Mouse (Mus musculus) embryonic facial prominence, embryonic 11.5 days (tissue): ENCODE data around the gene Gspt1. TPM values are rescaled to one million over a fixed set of nuclear protein-coding genes. Genes with fewer than 3 reads are reported as not detected.
A peak's percentile ranks its signal among the peaks of the same experiment; 100 is the strongest.

Source experiments
- ATAC-seq: fragments of 200-750 bp; cut with Nextera tagmentation; replicated peaks from 2 replicates; pipeline ENCODE4 v1.8.0; 2017; ENCODE audit warnings: low read depth; ENCODE audit not compliant: insufficient number of reproducible peaks, low FRiP score, low TSS enrichment
- DNase-seq: peaks from one replicate; pipeline ENCODE4 v3.0.0-alpha.2; 2015; ENCODE audit warnings: low spot score
- H3K27ac ChIP-seq: fragments of 300-500 bp; sonication (generic); replicated peaks from 2 replicates; pipeline ENCODE4 v1.5.1; 2014; ENCODE audit warnings: mild to moderate bottlenecking, low read depth, low read length, control low read depth
- H3K27me3 ChIP-seq: fragments of 300-500 bp; sonication (generic); 2 replicates; pipeline ENCODE4 v1.6.1; 2014; ENCODE audit warnings: mild to moderate bottlenecking, low read length, moderate library complexity, mixed read lengths; ENCODE audit not compliant: control insufficient read depth, insufficient read depth
- H3K36me3 ChIP-seq: fragments of 300-500 bp; sonication (generic); replicated peaks from 2 replicates; pipeline ENCODE4 v1.6.1; 2014; ENCODE audit warnings: low read depth, mild to moderate bottlenecking, low read length, moderate library complexity, mixed read lengths; ENCODE audit not compliant: control insufficient read depth, insufficient read depth
- H3K4me1 ChIP-seq: fragments of 300-500 bp; sonication (generic); 2 replicates; pipeline ENCODE4 v1.6.1; 2014; ENCODE audit warnings: low read length, mixed read lengths; ENCODE audit not compliant: control insufficient read depth, insufficient read depth
- H3K4me2 ChIP-seq: fragments of 300-500 bp; sonication (generic); 2 replicates; pipeline ENCODE4 v1.6.1; 2014; ENCODE audit warnings: low read depth, mild to moderate bottlenecking, control low read depth, low read length, moderate library complexity
- H3K4me3 ChIP-seq: fragments of 300-500 bp; sonication (generic); 2 replicates; pipeline ENCODE4 v1.5.1; 2014; ENCODE audit warnings: low read depth, low read length, control low read depth
- H3K9ac ChIP-seq: fragments of 300-500 bp; sonication (generic); replicated peaks from 2 replicates; pipeline ENCODE4 v1.6.1; 2014; ENCODE audit warnings: mild to moderate bottlenecking, control low read depth, low read length
- H3K9me3 ChIP-seq: fragments of 300-500 bp; sonication (generic); replicated peaks from 2 replicates; pipeline ENCODE4 v1.6.1; 2016; ENCODE audit warnings: mild to moderate bottlenecking, low read length, inconsistent platforms, mixed read lengths; ENCODE audit not compliant: control insufficient read depth
- WGBS: fragments of 180-500 bp; shearing (Covaris S2); extraction: QIAGEN DNeasy Blood & Tissue Kit; methylation state at CpG from one replicate; pipeline ENCODE4 v1.1.7; 2014; 5-methylcytosine and 5-hydroxymethylcytosine counted together
- polyA plus RNA-seq: library from polyadenylated mRNA; unstranded; fragments of >200 nt; fragmentation: Nextera tagmentation; extraction: Ambion mirVana; gene quantifications from 2 replicates; pipeline ENCODE4 v1.2.1, GENCODE M21; 2014

The Gspt1 gene
- polyA plus RNA-seq, 1 experiment from 2014 or later = 109 TPM

DNA sequence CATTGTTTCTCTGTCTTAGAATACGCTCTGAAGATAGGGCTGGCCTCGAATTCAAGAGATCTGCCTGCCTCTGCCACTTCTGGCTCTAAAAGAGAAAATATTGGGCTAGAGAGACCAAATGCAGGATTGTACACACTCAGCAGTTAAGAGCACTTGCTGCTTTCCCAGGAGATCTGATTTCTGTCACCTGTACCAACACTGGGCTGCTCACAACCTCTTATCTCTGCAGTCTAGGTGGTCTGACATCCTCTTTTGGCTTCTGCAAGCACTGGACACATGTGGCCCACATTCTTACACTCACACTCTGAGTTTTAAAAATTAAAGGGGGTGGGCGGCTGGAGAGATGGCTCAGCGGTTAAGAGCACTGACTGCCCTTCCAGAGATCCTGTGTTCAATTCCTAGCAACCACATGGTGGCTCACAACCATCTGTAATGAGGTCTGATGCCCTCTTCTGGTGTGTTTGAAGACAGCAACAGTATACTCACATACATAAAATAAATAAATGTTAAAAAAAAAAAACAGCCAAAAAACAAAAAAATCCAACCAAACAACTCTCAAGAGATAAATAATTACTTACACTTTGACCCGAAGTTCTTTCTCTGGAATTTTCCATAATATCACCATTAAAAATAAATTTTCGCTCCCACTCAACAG is 52.3 kb downstream of the Gspt1 start:
- Histone ChIP-seq H3K9ac (peak overlapping the region; percentile 87), H3K4me1 (peaks cover 3% of the 10 kb centered on the region), H3K36me3 (no peaks in the 10 kb centered on the region; the same call in 1 of the 2 replicates), H3K4me2 (peak overlapping the region; percentile 80), H3K27me3 (no peaks in the 10 kb centered on the region), H3K27ac (no peak overlapping the region), H3K9me3 (no peaks in the 10 kb centered on the region), H3K4me3 (peak overlapping the region; percentile 95)
- DNase-seq = no peak
- 67% methylated on average over 6 of the region's 6 CpGs for WGBS
- no peak for ATAC-seq

GRCm38 (mm10) chr16:11200247-11200646 is 53.9 kb downstream of the Gspt1 start:
- WGBS = 90% methylated on average over 3 of the region's 3 CpGs
- DNase-seq (no peak), ATAC-seq (no peak)
- H3K4me1 ChIP-seq = peaks cover 3% of the 10 kb centered on the region
- H3K27ac ChIP-seq = no peak overlapping the region
- no peak overlapping the region for H3K9ac ChIP-seq
- H3K9me3 ChIP-seq = no peaks in the 10 kb centered on the region
- no peaks in the 10 kb centered on the region; the same call in none of the 2 replicates for H3K36me3 ChIP-seq
- no peak overlapping the region for H3K4me3 ChIP-seq
- H3K4me2 ChIP-seq = no peak overlapping the region
- H3K27me3 ChIP-seq = no peaks in the 10 kb centered on the region

DNA sequence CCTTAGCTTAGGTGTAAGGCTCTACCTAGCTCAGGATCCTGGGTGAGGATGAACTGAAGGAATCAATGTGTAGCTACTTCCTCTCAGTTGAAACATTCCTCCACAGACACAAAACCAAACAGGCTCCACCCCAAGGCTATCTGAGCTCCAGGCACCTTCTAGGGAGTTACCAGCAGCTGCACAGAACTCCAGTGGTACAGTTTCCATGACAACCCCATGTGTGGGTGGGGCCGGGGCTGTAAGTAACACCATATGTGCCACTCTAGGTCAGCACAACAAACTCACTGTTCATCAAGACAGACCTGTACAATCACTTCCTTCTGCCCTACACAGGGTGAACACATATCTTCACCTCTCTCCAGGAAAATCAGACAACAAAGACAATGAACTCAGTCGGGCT is 55.7 kb downstream of the Gspt1 start:
- 22% methylated on average over 2 of the region's 2 CpGs for WGBS
- DNase-seq (peak; percentile 88), ATAC-seq (peak; percentile 73)

GRCm38 (mm10) chr16:11197052-11197451 is 57.1 kb downstream of the Gspt1 start:
- no peak overlapping the region for H3K9ac ChIP-seq
- DNase-seq = no peak
- no peaks in the 10 kb centered on the region for H3K9me3 ChIP-seq
- ATAC-seq = no peak
- H3K4me1 ChIP-seq = no peaks in the 10 kb centered on the region
- no peak overlapping the region for H3K4me3 ChIP-seq
- no peaks in the 10 kb centered on the region for H3K27me3 ChIP-seq
- H3K27ac ChIP-seq = no peak overlapping the region
- no peak overlapping the region for H3K4me2 ChIP-seq
- no peaks in the 10 kb centered on the region; the same call in none of the 2 replicates for H3K36me3 ChIP-seq
- 87% methylated on average over 4 of the region's 4 CpGs for WGBS

More for the DNA sequence above, 55.7 kb downstream of the Gspt1 start:
- Histone ChIP-seq H3K27me3 (no peaks in the 10 kb centered on the region), H3K9ac (no peak overlapping the region), H3K27ac (no peak overlapping the region), H3K4me3 (no peak overlapping the region), H3K9me3 (no peaks in the 10 kb centered on the region), H3K4me2 (no peak overlapping the region), H3K36me3 (no peaks in the 10 kb centered on the region; the same call in none of the 2 replicates), H3K4me1 (no peaks in the 10 kb centered on the region)

DNA sequence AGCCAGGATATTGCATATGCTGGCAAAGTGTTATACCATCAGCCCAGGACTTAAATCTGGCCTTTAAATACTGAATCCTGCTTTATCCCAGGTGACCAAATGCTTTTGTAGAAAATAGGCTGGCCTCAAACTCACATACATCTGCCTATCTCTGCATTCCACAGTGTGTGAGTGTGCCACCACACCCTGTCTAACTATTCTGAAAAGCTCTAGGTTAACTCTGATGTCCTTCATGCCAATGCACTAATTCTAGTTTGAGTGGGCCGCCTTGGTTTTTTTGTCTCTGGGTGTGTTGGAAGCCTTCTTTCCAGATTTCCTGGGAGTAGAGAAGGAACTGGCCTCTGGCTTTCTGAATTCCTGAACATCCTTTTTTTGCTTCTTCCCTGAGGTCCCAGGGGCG is 60.9 kb downstream of the Gspt1 start:
- Histone ChIP-seq H3K36me3 (no peaks in the 10 kb centered on the region; the same call in none of the 2 replicates), H3K27ac (no peak overlapping the region), H3K9me3 (no peaks in the 10 kb centered on the region), H3K27me3 (no peaks in the 10 kb centered on the region), H3K4me1 (no peaks in the 10 kb centered on the region), H3K9ac (no peak overlapping the region), H3K4me2 (no peak overlapping the region), H3K4me3 (no peak overlapping the region)
- ATAC-seq (no peak), DNase-seq (no peak)
- WGBS = 95% methylated on average over 2 of the region's 2 CpGs

DNA sequence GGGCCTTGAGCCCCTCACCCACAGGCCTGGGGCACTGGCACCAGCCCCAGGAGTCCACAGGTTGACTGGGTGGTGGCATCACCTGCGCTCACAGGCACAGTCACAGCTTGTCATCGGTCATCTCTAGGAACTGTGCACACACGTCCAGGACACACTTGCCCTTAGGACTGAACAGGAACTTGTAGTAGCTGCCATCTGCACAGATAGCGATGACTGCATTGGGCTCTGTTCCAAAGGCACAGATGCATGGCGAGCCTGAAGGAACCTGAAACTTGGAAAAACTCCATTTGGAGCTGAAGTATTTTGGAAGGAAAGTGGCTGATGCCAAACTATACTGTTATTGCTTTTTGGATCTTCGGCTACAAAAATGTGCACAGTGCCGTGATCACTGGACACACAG is 64.0 kb downstream of the Gspt1 start:
- Histone ChIP-seq H3K27ac (no peak overlapping the region), H3K4me3 (no peak overlapping the region), H3K9ac (no peak overlapping the region), H3K36me3 (no peaks in the 10 kb centered on the region; the same call in 1 of the 2 replicates), H3K4me1 (no peaks in the 10 kb centered on the region), H3K27me3 (no peaks in the 10 kb centered on the region), H3K9me3 (no peaks in the 10 kb centered on the region), H3K4me2 (no peak overlapping the region)
- DNase-seq (no peak), ATAC-seq (no peak)
- WGBS = 92% methylated on average over 7 of the region's 7 CpGs

DNA sequence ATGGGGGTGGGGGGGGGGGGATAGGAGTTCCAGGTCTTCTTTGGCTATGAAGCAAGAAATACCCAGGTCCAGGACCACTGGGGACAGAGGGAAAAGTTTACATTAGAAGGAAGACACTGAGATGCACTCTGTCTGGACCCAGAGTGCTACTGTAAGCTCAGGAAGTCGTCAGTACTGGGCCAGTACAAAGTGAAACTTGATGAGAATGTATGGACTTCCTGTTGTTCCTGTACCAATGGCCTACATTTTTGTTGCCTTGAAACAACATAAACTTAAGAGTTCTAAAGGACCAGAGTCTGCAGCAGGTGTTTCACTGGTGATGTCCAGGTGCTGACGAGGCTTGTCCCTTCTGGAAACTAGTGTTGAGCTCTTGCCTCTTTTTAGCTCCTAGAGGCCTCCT is 76.7 kb downstream of the Gspt1 start:
- H3K27ac ChIP-seq = no peak overlapping the region
- no peaks in the 10 kb centered on the region for H3K27me3 ChIP-seq
- no peaks in the 10 kb centered on the region for H3K36me3 ChIP-seq
- H3K4me2 ChIP-seq = no peak overlapping the region
- no peak overlapping the region for H3K9ac ChIP-seq
- ATAC-seq (no peak), DNase-seq (no peak)
- WGBS = 72% methylated on average over 2 of the region's 2 CpGs
- no peaks in the 10 kb centered on the region for H3K4me1 ChIP-seq
- H3K4me3 ChIP-seq = no peak overlapping the region
- no peaks in the 10 kb centered on the region for H3K9me3 ChIP-seq

DNA sequence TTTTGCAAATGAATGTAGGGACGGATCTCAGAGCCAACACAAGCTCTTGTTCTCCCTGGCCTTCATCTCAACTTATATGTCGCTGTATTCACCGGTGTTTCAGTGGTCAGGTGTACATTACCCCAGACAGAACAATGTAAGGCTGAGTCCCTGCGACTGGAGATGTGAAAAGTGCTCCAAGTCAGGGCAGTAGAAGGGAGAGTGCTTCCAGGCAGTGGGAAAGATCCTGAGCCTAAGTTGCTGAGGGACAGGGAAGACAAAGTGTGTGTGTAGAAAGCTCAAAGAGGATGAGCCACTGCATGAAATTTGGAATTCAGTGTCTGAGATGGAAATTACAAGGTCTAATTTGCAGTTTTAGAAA is 77.3 kb downstream of the Gspt1 start:
- no peaks in the 10 kb centered on the region for H3K27me3 ChIP-seq
- 4% methylated on average over 4 of the region's 4 CpGs for WGBS
- ATAC-seq (no peak), DNase-seq (no peak)
- H3K9ac ChIP-seq = peak overlapping the region; percentile 81
- H3K36me3 ChIP-seq = no peaks in the 10 kb centered on the region
- no peaks in the 10 kb centered on the region for H3K9me3 ChIP-seq
- H3K4me2 ChIP-seq = peak overlapping the region; percentile 69
- H3K4me1 ChIP-seq = no peaks in the 10 kb centered on the region
- peak overlapping the region; percentile 78 for H3K4me3 ChIP-seq
- H3K27ac ChIP-seq = no peak overlapping the region
